Mouse (Mus musculus): ENCODE data around the gene Ak4.

Ak4 gene

DNA sequence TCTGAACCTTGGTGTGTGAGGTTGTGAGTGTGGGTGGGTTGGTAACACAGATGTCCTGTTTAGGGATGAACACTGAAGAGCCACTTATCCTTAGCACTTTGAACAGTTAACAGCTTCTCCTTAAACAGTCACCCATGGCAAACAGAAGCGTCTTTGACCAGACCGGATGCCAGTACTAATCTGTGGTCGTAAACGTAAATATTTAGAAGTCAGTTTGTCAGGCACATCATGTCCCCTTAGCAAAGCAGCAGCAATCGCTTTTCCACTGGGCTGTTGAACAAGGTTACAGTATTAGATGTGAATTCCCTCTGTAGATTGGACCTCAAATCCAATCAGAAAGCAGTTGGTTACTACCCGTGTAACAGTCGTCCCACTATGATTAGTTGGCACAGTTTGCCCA is 30.3 kb downstream of the Ak4 start:
- in situ Hi-C loops (cut with MboI; ENCODE audit: unreplicated experiment in 2 of 2) = loop anchor here in 1 of 2 experiments (25.0 kb wide), 1 partner anchor 1213 kb away; no protein-coding TSS in a partner anchor

DNA sequence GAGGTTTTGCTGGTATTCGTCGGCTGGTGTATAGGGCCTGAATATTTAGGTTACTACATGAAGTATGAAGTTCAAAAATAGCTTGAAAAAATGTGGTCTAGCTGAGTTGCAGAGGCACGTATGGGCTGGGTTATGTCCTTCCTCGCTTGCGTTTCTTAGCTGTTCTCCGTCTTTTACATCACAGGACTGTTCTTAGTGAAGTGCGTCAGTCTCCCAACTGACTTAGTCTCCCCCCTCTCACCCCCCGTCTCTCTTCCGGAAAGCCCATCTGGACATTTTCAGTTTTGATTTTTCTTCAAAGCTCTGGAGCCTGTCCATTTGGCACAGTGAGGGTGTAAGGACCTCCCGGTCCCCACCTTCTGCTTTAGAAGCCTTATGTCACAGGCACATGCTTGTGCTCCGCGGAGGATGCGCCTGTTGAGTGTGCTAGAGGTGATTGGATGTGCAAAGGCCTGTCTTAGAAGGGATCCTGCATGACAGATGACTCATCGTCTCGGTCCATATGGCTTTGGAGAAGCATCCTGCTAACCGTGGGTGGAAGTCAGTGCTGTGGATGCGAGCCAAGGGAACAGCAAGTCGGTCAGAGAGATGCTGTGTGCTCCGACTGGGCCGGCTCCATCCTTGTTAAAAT is 31.2 kb downstream of the Ak4 start:
- in situ Hi-C loops (cut with MboI; ENCODE audit: unreplicated experiment in 2 of 2) = loop anchor here in 1 of 2 experiments (10.0 kb wide), 1 partner anchor 285 kb away; no protein-coding TSS in a partner anchor

DNA sequence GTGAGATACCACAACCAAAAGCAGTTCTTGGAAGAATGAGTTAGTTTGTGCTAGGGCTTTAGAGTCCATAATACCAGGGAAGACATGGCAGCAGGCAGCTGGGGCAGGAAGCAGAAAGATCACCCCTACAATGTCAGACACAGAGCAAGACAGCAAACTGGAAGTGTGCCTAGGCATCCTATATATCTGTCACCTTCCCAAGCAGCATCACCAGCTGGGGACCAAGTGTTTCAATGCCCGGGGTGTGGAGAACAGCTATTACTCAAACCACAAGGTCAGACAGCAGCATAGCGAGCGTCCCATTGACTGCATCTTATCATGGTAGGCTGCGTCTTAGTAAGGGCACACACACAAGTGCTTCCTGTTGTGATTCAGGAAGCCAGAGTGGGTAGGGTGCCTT is 32.0 kb downstream of the Ak4 start:
- in situ Hi-C loops (cut with MboI; ENCODE audit: unreplicated experiment in 2 of 2) = loop anchor here in 1 of 2 experiments (10.0 kb wide), 1 partner anchor 286 kb away; no protein-coding TSS in a partner anchor

DNA sequence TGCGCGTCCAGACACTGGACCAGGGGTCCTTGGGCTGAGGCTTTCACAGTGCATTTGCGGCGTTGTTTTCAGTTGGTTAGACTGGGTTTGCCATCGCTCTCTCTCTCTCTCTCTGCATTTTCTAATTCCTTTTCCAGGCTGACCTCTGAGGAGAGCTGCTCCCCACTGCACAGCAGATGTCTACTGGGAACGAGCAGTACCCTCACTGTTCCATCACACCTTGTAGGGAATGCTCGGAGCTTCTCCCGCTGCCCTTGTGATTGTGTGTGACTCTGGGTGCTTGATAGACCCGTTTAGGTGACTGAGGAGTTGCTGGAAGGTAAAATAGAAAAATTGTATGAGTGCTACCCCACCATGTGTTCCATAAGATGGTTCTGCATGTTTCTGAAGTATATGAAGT is 33.8 kb downstream of the Ak4 start:
- in situ Hi-C loops (cut with MboI; ENCODE audit: unreplicated experiment in 2 of 2) = loop anchor here in 1 of 2 experiments (10.0 kb wide), 1 partner anchor 288 kb away; no protein-coding TSS in a partner anchor

DNA sequence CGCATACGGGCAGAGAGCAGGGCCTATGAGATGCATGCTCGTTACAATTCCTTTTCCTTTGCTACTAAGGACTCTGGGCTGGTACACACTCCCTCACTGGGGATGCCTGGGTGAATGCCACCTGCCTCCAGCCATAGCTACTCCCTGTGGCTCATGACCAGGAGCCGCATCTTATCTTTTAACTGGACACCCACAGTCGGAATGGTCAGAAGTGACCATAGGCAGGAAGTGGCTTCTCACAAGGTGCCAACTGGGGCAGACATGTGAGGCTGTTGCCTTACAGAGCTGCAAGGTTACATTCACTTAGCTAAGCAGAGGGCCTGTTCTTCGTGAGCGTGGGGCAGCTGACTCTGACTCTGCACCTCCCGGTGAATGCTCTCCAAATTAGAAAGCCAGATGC is 38.1 kb downstream of the Ak4 start:
- in situ Hi-C loops (cut with MboI; ENCODE audit: unreplicated experiment in 2 of 2) = loop anchor here (5.0 to 10.0 kb wide), 2 partner anchors 65 to 292 kb away; no protein-coding TSS in a partner anchor

DNA sequence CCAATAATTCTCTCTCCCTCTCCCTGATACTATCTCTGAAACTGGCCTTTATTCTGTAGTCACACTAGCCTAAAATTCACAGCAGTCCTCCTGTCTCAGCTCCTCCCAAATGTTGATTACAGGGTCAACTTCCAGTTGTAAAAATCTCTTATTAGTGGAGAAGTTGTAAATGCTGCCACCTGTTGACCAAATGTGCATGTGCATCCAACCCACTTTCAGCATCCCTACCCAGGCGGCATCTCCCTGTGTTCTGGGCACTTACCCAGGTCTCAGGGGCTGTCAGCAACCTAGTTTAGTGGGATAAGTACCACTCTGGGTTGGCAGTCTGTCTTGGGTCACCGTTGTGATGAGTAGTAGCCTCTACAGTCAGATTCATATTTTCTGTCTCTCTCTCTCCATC is 39.3 kb downstream of the Ak4 start:
- in situ Hi-C loops (cut with MboI; ENCODE audit: unreplicated experiment in 2 of 2) = loop anchor here (5.0 to 10.0 kb wide), 2 partner anchors 66 to 294 kb away; no protein-coding TSS in a partner anchor

DNA sequence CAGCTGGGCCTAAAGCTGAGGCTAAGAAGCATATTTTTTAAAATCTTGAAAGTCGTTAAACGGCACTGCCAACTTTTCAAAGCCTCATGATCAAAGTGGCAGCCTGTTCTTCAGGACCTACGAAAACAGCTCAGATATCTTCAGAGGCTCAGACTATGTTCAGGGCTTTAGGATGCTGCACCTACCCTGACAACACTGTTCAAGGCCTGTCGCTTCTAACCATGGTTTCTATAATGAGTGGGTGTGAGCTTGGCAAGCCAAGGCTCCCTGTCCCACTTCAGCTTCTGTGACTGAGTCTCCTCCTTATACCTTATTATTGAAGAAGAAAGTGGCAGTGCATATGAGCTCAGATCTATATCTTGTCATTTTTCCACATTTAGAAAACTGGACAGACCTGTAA is 40.3 kb downstream of the Ak4 start:
- in situ Hi-C loops (cut with MboI; ENCODE audit: unreplicated experiment in 2 of 2) = loop anchor here (5.0 to 10.0 kb wide), 2 partner anchors 67 to 295 kb away; no protein-coding TSS in a partner anchor

DNA sequence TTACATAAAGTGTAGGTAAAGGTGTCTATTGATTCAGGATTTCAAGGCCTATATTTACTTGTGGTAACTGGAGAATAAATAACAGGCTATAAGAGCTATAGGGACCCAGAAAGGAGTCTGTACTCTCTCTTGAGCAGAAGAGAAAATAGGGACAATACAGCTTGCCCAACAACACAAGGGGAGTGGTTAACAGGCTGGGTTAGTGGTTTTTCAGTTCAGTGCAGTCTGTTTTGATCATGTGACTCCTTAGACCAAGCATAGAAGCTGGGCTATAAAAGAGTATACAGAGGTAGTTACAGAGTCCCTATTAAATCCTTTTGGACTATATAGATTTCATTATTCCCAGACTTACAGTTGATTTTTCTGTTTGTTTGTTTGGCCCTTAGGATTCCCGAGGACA is 41.0 kb downstream of the Ak4 start:
- in situ Hi-C loops (cut with MboI; ENCODE audit: unreplicated experiment in 2 of 2) = loop anchor here (10.0 kb wide), 2 partner anchors 195 to 535 kb away; no protein-coding TSS in a partner anchor

DNA sequence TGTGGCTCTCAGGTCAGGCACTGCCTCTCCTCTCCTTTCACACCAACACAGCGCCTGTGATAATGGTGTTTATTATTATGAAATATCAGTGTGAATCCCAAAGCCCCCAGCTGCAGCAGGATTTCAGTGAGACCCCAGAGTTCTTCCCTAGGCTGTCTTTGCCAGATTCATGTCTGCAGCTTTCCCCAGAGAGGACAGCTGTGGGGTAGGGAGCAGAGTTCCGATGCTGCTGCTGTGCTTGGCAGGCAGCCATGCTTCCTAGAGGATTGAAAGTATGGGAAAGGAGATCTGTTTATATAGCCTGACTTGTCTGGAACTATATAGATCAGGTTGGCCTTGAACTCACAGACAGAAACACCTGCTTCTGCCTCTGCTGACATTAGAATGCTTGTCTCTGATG is 43.0 kb downstream of the Ak4 start:
- in situ Hi-C loops (cut with MboI; ENCODE audit: unreplicated experiment in 2 of 2) = loop anchor here (10.0 kb wide), 2 partner anchors 193 to 533 kb away; no protein-coding TSS in a partner anchor

DNA sequence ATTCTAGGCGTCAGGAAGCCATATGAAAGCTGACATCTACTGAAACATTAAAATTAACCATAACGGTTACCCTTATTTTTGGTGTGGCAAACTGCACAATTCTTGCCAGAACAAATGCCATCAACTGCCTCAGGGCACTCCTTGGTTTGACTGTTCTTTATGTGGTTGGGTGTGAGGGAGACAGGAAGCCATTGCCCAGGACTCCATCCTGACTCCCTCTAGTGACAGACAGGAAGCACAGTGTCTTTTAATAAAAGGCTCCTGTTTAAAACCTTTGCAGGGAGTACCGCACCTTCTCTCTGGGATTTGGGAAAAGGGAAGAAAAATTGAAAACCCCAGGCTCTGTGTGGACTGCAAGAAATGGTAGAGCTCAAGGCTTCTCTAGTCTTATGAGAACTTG is 47.2 kb downstream of the Ak4 start:
- in situ Hi-C loops (cut with MboI; ENCODE audit: unreplicated experiment in 2 of 2) = loop anchor here (5.0 to 10.0 kb wide), 3 partner anchors 189 to 531 kb away; no protein-coding TSS in a partner anchor

DNA sequence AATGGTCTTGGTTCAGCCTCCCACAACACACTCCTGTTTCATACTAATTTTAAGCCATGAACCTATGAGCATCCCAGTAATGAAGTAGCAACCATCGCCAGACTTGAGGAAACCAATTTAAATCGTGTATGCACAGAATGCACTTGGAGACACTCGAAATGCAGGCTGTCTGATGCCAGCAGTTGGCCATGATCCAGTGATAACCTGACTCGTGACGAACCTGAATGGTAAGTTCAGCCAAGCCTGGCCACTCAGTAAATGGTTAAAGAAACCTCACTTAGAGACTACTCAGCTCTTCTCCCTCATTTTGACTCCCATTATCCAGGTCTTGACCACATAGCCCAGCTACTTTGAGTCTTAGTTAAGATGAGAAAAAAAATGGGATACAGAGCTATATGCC is 50.2 kb downstream of the Ak4 start:
- in situ Hi-C loops (cut with MboI; ENCODE audit: unreplicated experiment in 2 of 2) = loop anchor here (5.0 to 10.0 kb wide), 3 partner anchors 186 to 528 kb away; no protein-coding TSS in a partner anchor

DNA sequence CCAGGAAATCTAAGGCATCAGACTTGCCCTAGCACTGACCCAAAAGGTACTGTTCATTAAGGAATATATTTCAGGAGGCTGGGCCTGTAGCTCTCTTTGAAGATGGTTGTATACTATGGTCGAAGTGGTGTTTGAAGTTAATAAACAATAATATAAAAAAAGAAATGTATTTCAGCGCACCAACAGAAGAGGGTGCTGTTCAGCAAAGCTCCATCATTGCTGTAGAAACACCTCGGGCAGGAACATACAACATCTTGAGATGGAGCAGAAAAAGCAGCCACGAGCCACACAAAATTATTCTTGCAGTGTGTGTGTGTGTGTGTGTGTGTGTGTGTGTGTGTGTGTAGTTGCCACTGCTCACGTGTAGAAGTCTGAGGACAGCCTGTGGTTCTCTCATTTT is 51.5 kb downstream of the Ak4 start:
- in situ Hi-C loops (cut with MboI; ENCODE audit: unreplicated experiment in 2 of 2) = no loop called here

DNA sequence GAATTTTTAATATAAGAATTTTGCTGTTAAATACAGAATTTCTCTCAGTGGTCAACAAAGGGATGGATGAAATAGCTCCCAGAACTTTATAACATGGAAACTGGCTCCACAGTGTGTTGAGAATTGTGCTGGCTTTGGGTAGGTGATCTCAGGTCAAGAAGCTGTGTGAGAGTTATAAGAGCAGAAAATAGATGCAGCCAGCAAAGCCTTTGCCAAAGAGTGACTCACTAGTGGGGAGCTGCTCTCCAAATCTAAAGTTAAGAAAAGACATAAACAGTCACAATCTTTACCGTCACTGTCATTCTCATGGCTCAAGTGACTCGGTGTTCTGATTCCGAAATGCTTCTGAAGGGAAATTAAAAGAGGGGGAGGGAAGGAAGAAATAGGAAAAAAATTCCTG is 53.7 kb downstream of the Ak4 start:
- in situ Hi-C loops (cut with MboI; ENCODE audit: unreplicated experiment in 2 of 2) = no loop called here

DNA sequence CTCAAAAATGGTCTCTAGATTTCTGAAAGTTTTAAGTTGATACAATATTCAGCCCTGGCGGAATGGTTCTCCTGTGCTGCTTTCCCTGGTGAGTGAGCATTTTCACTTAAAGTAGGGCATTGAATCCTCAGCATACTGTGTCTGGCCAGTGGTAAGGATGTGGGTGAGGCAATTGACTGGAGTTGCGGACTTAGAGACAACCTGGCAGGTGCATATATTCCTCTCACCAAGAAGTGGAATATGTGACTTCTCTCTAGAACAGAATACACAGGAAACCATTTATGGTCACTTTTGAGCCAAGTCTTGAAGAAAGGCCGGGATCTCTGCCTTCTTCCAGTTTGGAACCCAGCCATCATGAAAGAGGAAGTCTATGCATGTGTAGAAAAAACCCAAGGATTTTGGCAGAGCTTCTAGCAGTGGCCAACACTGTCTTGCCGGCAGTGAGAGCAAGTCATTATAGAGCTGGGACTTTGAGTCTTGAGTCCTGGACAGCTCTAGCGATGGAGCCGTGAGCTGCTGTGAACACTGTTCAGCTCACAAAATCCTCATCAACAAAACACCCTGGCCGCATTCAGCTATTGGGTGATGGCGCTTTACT is 71.3 kb downstream of the Ak4 start:
- in situ Hi-C loops (cut with MboI; ENCODE audit: unreplicated experiment in 2 of 2) = no loop called here

DNA sequence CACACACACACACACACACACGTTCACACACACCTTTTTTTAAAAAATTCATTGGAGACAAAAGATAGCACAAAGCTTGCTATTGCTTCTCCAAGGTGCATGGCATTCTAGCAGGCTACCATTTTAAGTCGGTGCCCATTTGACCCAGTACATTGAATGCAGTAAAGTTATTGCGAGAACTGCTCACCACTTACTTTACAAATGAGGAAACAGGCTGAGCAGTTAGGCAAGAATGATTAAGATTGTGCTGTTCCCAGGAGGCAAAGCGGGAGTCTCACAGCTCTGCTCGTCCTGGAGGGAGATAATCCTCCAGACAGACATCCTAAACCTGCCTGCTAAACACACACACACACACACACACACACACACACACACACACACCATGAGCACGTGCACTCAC is 72.6 kb downstream of the Ak4 start:
- in situ Hi-C loops (cut with MboI; ENCODE audit: unreplicated experiment in 2 of 2) = no loop called here

DNA sequence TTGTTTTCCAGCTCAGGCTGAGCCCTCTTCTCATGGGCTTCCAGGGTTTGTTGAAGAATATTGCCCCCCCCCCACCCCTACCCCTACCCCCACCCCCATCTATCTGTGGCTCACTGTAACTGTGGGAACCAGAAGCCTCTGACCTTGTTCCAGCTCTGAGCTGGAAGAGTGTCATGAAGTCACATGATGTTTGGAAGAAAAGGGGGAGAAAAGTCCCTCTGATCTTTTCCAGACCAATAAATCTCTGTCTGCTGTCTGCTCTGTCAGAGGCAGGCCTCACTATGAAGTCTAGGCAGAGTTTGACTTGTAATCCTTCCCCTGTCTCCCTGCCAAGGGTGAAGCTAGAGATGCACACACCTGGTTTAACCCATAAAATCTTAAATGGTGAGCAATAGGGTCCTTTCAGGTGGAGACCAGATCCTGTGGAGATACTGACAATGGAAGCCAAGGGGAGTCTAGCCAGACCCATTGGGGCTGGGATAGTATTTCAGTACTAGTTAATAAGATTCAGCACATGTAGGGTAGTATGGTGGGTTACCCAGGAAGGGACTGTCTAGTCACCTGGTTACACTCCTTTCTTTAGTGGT is 74.6 kb downstream of the Ak4 start:
- in situ Hi-C loops (cut with MboI; ENCODE audit: unreplicated experiment in 2 of 2) = no loop called here

DNA sequence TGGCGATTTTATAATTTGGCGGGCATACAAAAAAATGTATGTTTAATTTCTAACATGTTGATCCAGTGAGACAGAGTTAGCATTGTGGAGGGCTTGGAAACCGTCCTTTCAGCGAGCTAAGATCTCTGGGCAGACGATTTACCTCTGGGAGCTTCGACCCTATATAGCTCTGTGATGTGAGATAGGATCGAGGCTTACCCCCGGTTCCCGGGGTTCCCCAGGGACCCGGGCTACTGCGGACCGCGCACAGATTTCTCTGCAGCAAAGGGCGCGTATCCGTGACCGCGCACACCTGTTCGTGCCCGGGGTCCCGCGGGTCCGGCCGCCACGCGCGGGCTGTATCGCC is 77.1 kb downstream of the Ak4 start:
- in situ Hi-C loops (cut with MboI; ENCODE audit: unreplicated experiment in 2 of 2) = no loop called here

DNA sequence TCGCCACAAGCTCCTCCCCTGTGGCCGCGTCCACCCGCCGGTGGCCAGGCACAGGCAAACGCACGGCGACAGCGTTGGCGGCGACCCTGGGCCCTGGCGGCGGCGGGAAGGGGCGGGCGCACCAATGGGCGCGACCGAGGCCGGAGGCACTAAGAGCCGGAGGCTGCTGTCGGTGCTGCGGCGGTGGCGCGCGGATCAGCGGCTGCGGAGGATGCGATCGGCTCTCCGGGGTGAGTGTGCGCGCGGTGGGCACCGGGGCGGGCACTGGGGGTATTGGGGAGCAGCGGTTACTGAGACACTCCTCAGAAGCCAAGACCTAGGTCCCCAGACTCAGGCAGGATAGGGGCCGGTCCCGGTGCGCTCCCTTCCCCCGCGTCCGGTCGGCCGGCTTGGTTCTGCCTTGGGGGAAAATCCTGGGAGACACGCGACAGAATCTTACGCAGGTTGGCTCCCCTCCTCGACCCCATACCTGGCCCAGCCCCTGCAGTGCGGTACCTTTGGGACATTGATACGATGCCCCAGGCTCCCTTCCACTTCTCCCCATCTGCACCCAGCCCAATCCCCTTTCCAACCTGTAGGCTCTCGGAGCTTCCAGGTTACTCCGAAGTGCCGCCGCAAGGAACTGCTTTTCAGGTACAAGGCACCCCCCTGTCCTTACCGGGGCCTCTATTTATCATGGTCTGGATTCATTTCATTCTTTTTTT is 77.6 kb downstream of the Ak4 start, which contains the start of gene Dnajc6:
Dnajc6 (plus strand) TSS at position 115 of the 704 bp plus-strand sequence.
- in situ Hi-C loops (cut with MboI; ENCODE audit: unreplicated experiment in 2 of 2) = no loop called here

DNA sequence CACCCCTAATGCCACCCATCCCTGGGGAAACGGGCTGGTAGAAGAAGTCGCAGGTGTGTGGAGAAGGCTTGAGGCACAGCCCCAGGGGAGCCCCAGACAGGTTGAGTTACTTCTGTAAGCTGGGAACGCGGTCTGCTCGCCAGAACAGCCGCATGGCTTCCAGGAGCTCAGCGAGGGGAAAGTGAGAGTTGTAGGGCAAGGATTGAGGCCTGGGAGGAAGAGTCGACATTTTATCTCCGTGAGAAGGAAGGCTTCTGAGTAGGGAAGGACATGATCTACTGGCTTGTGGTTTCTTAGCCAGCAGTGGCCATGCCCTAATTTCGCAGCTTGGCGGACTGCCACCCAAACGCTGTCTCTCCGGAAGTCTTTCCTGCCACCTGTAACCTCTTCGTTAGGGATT is 78.3 kb downstream of the Ak4 start:
- in situ Hi-C loops (cut with MboI; ENCODE audit: unreplicated experiment in 2 of 2) = no loop called here

DNA sequence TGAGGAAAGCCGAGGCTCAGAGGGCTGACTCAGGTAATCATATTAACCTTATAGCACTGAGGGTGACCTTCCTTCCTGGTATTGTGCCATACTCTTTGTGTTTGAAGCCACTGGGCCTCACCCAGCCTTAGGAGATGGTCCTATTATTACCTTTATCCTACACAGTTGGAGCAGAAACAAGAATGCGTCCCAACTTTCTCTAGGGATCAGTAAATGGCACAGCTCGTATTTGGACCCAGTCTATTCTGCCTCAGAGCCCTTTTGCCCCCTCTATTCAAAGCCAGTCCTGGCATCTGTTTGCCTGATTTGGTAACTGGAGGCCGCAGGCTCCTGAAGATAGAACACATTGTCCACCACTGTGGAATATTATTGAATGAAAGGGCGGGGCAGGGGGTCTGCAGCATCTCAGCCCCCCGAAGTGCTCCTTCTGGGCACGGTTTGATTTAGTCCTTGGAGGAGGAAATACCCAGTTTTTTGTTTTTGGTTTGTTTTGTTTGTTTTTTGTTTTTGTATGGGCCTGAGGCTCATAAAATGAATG is 85.5 kb downstream of the Ak4 start:
- in situ Hi-C loops (cut with MboI; ENCODE audit: unreplicated experiment in 2 of 2) = no loop called here

DNA sequence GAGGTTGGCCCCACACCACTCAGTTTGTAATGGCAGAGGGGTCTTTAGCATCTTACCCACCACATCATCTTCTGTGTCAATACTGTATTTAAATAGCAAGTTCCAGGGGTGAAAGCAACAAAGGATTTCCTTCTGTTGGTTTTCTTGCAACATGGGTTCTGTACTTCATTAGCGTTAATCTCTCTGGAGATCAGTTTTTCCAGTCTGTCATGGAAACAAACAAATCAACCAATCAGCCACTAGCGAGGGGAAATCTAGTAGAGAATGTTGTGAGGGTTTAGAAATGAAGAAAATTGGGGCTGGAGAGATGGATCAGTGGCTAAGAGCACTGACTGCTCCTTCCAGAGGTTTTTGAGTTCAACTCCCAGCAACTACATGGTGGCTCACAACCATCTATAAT is 86.9 kb downstream of the Ak4 start:
- in situ Hi-C loops (cut with MboI; ENCODE audit: unreplicated experiment in 2 of 2) = no loop called here

All from v-Abl transformed pro-B cells (cell line).